Mouse (Mus musculus) heart, embryonic 12.5 days (tissue): ENCODE data around the gene Unc119b. TPM values are rescaled to one million over a fixed set of nuclear protein-coding genes. Genes with fewer than 3 reads are reported as not detected.

Experiments
- ATAC-seq: fragments of 200-750 bp; cut with Nextera tagmentation; 2 replicates; pipeline ENCODE4 v1.8.0; 2017; ENCODE audit warnings: moderate TSS enrichment, moderate library complexity; ENCODE audit not compliant: insufficient number of reproducible peaks, low FRiP score
- H3K27ac ChIP-seq: fragments of 300-500 bp; sonication (generic); 2 replicates; pipeline ENCODE4 v1.5.1; 2016; ENCODE audit warnings: mild to moderate bottlenecking, moderate library complexity; ENCODE audit not compliant: poor library complexity, severe bottlenecking
- H3K27me3 ChIP-seq: fragments of 300-500 bp; sonication (generic); replicated peaks from 2 replicates; pipeline ENCODE4 v1.6.1; 2016; ENCODE audit warnings: mild to moderate bottlenecking, moderate library complexity
- H3K36me3 ChIP-seq: fragments of 300-500 bp; sonication (generic); 2 replicates; pipeline ENCODE4 v1.6.1; 2016; ENCODE audit warnings: mild to moderate bottlenecking, moderate library complexity
- H3K4me1 ChIP-seq: fragments of 300-500 bp; sonication (generic); replicated peaks from 2 replicates; pipeline ENCODE4 v1.6.1; 2016; ENCODE audit warnings: mild to moderate bottlenecking
- H3K4me2 ChIP-seq: fragments of 300-500 bp; sonication (generic); 2 replicates; pipeline ENCODE4 v1.6.1; 2016; ENCODE audit warnings: mild to moderate bottlenecking, moderate library complexity
- H3K4me3 ChIP-seq: fragments of 300-500 bp; sonication (generic); 2 replicates; pipeline ENCODE4 v1.5.1; 2016; ENCODE audit warnings: mild to moderate bottlenecking
- H3K9ac ChIP-seq: fragments of 300-500 bp; sonication (generic); 2 replicates; pipeline ENCODE4 v1.6.1; 2016; ENCODE audit warnings: mild to moderate bottlenecking, moderate library complexity
- H3K9me3 ChIP-seq: fragments of 300-500 bp; sonication (generic); replicated peaks from 2 replicates; pipeline ENCODE4 v1.6.1; 2016; ENCODE audit warnings: mild to moderate bottlenecking, moderate library complexity
- WGBS: fragments of 180-500 bp; shearing (Covaris S2); methylation state at CpG from one replicate; pipeline ENCODE4 v1.1.7; 2016; 5-methylcytosine and 5-hydroxymethylcytosine counted together
- polyA plus RNA-seq: library from polyadenylated mRNA; unstranded; fragments of >200 nt; fragmentation: Nextera tagmentation; extraction: Ambion mirVana; gene quantifications from 2 replicates; pipeline ENCODE4 v1.2.1, GENCODE M21; 2016

The Unc119b gene
- 22.8 and 23.2 TPM in 2 replicates for polyA plus RNA-seq

- H3K4me1 ChIP-seq, result peaks cover 14% of the 10 kb centered on the region
- H3K9ac ChIP-seq, result peak within 1 kb of the TSS; percentile 88
- WGBS, result under 1% methylated on average over 60 of the region's 81 CpGs
- no peaks in the 10 kb centered on the region for H3K9me3 ChIP-seq
- peak within 1 kb of the TSS; percentile 90 for H3K4me3 ChIP-seq
- H3K36me3 ChIP-seq, result peaks cover 8% of the 10 kb centered on the region
- H3K27me3 ChIP-seq, result no peaks in the 10 kb centered on the region
- peak within 1 kb of the TSS; percentile 97 for H3K4me2 ChIP-seq
- peak; percentile 96 for ATAC-seq
- no peak within 1 kb of the TSS for H3K27ac ChIP-seq
Measured at GRCm38 (mm10) chr5:115134234-115135165, at the start of gene Unc119b. Gene Unc119b (minus strand): TSS chr5:115134975.

DNA sequence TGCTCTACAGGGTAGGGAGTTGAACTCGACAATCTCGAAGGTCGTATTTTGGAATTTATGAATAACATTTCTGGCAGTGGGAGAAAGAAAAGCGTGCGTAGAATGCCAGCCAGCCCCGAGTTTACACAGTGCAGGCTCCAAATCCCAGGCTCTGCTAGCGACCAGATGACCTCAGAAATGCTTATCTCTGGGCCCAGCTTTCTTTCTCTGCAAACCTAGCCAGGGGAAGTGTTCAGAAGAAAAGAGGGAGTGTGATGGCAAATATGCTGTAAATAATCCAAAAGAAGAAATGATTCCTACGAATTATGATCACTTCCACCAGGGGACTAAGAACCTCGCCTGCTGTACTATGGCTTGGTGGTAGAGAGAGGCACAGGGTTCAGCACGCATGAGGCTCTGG, 48.7 kb upstream of the Unc119b start:
- Histone ChIP-seq H3K27me3 (peaks cover 21% of the 10 kb centered on the region), H3K4me3 (no peak overlapping the region), H3K9me3 (no peaks in the 10 kb centered on the region; the same call in 1 of the 2 replicates), H3K27ac (peak overlapping the region; percentile 67), H3K9ac (0 out of 2 replicates have a peak overlapping the region, but pooled peaks have one; percentile 19), H3K4me2 (no peak overlapping the region), H3K36me3 (no peaks in the 10 kb centered on the region), H3K4me1 (peaks cover 65% of the 10 kb centered on the region)
- no peak for ATAC-seq
- 39% methylated on average over 10 of the region's 10 CpGs for WGBS

DNA sequence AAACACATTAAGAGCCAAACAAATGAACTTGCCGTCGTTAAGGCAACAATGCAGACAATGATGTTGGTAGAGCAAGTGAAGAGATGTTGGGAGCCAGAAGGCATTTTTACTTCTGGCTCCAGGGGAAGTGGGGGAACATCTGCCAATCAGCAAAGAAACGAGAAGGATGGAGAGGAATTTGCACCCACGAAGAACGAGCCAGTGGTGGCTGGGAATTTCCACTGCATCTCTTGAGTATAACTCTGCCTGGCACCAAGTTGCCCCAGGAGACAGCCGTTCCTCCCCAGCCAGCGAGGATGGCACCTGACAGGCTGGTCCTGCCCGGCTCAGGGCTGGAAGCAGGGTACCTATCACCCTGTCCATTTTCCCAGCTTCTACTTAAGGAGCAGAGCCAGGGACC, 48.1 kb upstream of the Unc119b start:
- Histone ChIP-seq H3K27me3 (peaks cover 21% of the 10 kb centered on the region), H3K9ac (peak overlapping the region; percentile 19; the same call in 1 of the 2 replicates), H3K4me3 (no peak overlapping the region), H3K9me3 (no peaks in the 10 kb centered on the region; the same call in 1 of the 2 replicates), H3K4me2 (no peak overlapping the region), H3K4me1 (peaks cover 65% of the 10 kb centered on the region), H3K36me3 (no peaks in the 10 kb centered on the region), H3K27ac (peak overlapping the region; percentile 67)
- ATAC-seq, result no peak
- 55% methylated on average over 8 of the region's 8 CpGs for WGBS

DNA sequence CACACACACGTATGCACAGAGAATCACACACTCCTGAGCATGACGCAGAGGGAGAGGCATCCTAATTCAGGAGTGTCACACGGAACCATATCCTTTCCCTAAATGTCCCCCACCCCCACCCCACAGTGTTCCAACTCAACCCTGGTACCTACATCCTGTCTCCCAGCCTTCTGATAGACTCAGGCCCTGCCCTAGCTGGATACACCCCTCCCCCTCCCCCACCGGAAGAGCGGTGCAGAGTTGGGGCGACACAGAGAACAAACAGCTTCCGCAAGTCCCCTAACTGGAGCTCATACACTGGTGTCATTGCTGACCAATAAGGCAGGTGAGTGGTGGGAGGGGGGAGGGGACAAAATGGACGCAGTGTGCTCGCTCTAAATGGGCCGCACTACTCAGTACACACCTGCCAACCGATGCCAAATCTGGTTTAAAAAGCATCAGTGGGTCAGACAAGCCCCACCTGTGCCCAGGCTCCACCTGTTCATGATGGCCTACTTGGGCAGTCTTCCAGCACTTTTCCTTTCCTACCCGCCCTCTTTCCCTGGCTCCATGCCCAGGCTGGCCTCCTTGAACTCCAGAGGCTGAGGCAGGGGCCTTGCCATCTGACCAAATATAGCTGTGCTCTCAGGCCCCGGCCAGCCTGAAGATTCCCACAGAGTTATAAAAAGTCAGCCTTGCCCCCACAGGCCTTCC, 46.6 kb upstream of the Unc119b start:
- H3K4me2 ChIP-seq, result no peak overlapping the region
- no peak overlapping the region for H3K9ac ChIP-seq
- no peak overlapping the region for H3K4me3 ChIP-seq
- no peaks in the 10 kb centered on the region for H3K36me3 ChIP-seq
- H3K4me1 ChIP-seq, result peaks cover 52% of the 10 kb centered on the region
- peak; percentile 46; the same call in 1 of the 2 replicates for ATAC-seq
- H3K27me3 ChIP-seq, result peaks cover 16% of the 10 kb centered on the region
- no peaks in the 10 kb centered on the region; the same call in 1 of the 2 replicates for H3K9me3 ChIP-seq
- H3K27ac ChIP-seq, result peak overlapping the region; percentile 67
- 61% methylated on average over 13 of the region's 13 CpGs for WGBS

GRCm38 (mm10) chr5:115179596-115179995, 44.8 kb upstream of the Unc119b start:
- no peaks in the 10 kb centered on the region; the same call in 1 of the 2 replicates for H3K9me3 ChIP-seq
- H3K4me1 ChIP-seq, result peaks cover 39% of the 10 kb centered on the region
- H3K4me3 ChIP-seq, result no peak overlapping the region
- H3K27me3 ChIP-seq, result 0 out of 2 replicates have a peak, but pooled peaks cover 2% of the 10 kb centered on the region
- no peaks in the 10 kb centered on the region for H3K36me3 ChIP-seq
- 91% methylated on average over 11 of the region's 11 CpGs for WGBS
- H3K4me2 ChIP-seq, result no peak overlapping the region
- no peak overlapping the region for H3K9ac ChIP-seq
- H3K27ac ChIP-seq, result no peak overlapping the region
- no peak for ATAC-seq

DNA sequence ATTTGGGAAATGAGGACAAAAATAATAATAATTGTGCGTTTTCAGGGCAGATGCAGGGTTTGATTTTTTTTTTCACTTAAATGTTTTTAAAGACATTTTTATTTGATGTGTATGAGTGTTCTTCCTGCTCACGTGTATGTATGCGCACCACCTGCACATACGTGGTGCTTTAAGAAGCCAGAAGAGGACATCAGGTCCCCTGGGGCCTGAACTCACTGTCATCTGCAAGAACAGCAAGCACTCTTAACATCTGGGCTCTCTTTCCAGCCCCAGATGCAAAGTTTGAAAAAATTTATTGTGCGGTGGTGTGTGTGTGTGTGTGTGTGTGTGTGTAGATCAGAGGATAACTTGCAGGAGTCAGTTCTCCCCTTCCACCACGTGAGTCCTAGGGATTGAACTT, 43.1 kb upstream of the Unc119b start:
- Histone ChIP-seq H3K27me3 (0 out of 2 replicates have a peak, but pooled peaks cover 6% of the 10 kb centered on the region), H3K9ac (no peak overlapping the region), H3K36me3 (no peaks in the 10 kb centered on the region), H3K4me3 (no peak overlapping the region), H3K4me2 (no peak overlapping the region), H3K4me1 (peaks cover 22% of the 10 kb centered on the region), H3K9me3 (no peaks in the 10 kb centered on the region; the same call in 1 of the 2 replicates), H3K27ac (no peak overlapping the region)
- no peak for ATAC-seq
- WGBS, result 83% methylated on average over 6 of the region's 6 CpGs

DNA sequence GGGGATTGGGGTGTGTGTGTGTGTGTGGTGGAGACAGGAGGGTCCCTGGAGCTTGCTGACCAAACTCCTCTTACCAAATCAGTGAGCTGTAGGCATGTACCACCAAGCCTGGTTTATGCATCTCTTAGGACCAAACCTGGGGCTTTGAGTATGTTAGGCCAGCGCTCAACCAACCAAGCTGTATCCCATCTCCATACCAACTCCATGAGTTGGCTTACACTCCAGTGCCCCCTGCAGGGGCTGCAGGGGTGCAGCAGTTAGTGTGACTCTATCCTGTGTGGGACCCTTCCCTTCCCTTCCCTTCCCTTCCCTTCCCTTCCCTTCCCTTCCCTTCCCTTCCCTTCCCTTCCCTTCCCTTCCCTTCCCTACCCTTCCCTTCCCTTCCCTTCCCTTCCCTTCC, 39.8 kb upstream of the Unc119b start:
- 0 out of 2 replicates have a peak, but pooled peaks cover 6% of the 10 kb centered on the region for H3K27me3 ChIP-seq
- H3K4me1 ChIP-seq, result no peaks in the 10 kb centered on the region
- H3K9me3 ChIP-seq, result no peaks in the 10 kb centered on the region
- ATAC-seq, result no peak
- H3K4me3 ChIP-seq, result no peak overlapping the region
- 96% methylated on average over 1 of the region's 1 CpGs for WGBS
- H3K4me2 ChIP-seq, result no peak overlapping the region
- H3K36me3 ChIP-seq, result no peaks in the 10 kb centered on the region
- no peak overlapping the region for H3K9ac ChIP-seq
- H3K27ac ChIP-seq, result no peak overlapping the region

- WGBS, result 78% methylated on average over 8 of the region's 8 CpGs
- no peaks in the 10 kb centered on the region for H3K36me3 ChIP-seq
- no peak overlapping the region for H3K4me2 ChIP-seq
- 0 out of 2 replicates have a peak, but pooled peaks cover 6% of the 10 kb centered on the region for H3K27me3 ChIP-seq
- no peak overlapping the region for H3K9ac ChIP-seq
- H3K27ac ChIP-seq, result no peak overlapping the region
- no peaks in the 10 kb centered on the region for H3K9me3 ChIP-seq
- ATAC-seq, result no peak
- peaks cover 24% of the 10 kb centered on the region for H3K4me1 ChIP-seq
- H3K4me3 ChIP-seq, result no peak overlapping the region
Measured at GRCm38 (mm10) chr5:115170150-115170549, 35.4 kb upstream of the Unc119b start.

DNA sequence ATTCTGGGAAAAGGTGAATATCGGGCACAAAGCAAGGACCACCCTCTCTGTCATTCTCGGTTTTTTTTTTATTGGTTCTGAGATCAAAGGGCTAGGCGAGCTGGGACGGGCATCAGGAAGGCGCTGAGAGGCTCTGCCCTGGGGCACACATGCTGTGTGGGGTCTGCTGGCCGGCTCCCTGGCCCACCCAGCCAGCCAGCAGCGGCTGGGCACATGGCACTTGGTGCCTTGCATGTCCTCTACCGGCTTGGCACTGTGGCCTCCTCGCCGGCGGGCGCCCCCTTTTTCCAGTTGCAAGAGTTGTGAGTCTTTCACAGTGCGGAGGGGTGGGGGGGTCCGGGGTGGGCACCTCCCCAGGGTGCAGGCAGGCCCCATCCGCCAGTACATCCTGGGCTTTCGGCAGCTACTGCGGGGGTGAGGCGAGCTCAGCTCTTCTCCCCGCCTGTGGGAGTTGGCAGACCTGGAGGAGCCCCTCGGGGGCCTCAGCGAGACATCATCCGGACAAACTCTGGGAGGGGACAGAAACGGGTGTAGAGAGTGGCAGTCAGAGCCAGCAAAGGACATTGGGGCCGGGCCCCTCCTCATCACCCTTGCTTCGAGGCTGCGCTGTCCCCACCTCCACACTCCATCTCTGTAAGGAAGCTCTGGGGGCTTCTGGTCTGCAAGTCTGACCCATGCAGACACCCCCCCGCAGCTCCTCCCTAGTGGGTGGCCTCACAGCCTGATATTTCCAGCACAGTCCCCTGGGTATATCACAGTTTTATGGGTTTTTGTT, 34.1 kb upstream of the Unc119b start:
- no peak for ATAC-seq

GRCm38 (mm10) chr5:115167396-115167795, 32.6 kb upstream of the Unc119b start:
- ATAC-seq, result 0 out of 2 replicates have a peak, but pooled peaks have one; percentile 37
- Histone ChIP-seq H3K9me3 (no peaks in the 10 kb centered on the region), H3K27me3 (no peaks in the 10 kb centered on the region), H3K4me1 (peaks cover 24% of the 10 kb centered on the region), H3K4me2 (no peak overlapping the region), H3K4me3 (no peak overlapping the region), H3K36me3 (no peaks in the 10 kb centered on the region), H3K9ac (no peak overlapping the region), H3K27ac (0 out of 2 replicates have a peak overlapping the region, but pooled peaks have one; percentile 25)
- WGBS, result 52% methylated on average over 6 of the region's 6 CpGs

More for the DNA sequence above, 34.1 kb upstream of the Unc119b start:
- H3K9me3 ChIP-seq, result no peaks in the 10 kb centered on the region
- peak overlapping the region; percentile 47 for H3K9ac ChIP-seq
- H3K27ac ChIP-seq, result no peak overlapping the region
- WGBS, result 45% methylated on average over 27 of the region's 27 CpGs
- peaks cover 24% of the 10 kb centered on the region for H3K4me1 ChIP-seq
- peak overlapping the region; percentile 48 for H3K4me2 ChIP-seq
- no peaks in the 10 kb centered on the region for H3K27me3 ChIP-seq
- no peaks in the 10 kb centered on the region for H3K36me3 ChIP-seq
- H3K4me3 ChIP-seq, result no peak overlapping the region
